Mouse (Mus musculus): ENCODE data around the gene Tnfsf10.
"Not testable (repeated sequence)": the region's sequence is repeated elsewhere in the genome, so short reads cannot be mapped to it uniquely, and the experiment has no call there.

Tnfsf10 gene

DNA sequence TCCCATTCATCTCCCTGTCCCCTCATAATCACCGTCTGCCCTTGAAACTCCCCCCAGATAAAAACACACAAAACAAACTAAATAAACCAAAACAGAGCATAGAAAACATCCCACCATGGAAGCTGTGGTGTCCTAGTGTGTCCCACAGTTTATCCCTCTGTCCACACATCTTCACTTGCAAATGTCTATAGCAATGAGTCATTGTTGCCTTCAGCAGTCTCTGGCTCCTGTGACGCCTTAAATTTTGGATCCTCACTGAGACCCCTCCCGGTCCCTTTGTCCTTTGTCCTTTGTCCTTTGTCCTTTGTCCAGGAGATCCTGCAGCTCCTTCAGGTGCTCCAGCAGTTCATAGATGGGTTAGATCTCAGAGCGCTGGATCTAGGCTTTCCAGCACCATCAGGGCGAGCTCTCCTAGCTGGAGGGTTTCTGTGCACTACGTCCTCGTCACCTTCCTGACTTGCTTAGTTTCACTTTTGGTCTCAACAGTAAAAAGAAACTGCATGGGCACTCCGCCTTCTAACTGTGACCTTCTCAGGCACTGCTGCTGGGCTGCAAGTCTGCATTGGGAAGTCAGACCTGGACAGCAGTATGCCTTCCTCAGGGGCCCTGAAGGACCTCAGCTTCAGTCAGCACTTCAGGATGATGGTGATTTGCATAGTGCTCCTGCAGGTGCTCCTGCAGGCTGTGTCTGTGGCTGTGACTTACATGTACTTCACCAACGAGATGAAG is at the start of gene Tnfsf10:
Tnfsf10 (plus strand) TSS at position 470 of the 729 bp plus-strand sequence.
- in situ Hi-C loops (cut with MboI) = no loop called here

DNA sequence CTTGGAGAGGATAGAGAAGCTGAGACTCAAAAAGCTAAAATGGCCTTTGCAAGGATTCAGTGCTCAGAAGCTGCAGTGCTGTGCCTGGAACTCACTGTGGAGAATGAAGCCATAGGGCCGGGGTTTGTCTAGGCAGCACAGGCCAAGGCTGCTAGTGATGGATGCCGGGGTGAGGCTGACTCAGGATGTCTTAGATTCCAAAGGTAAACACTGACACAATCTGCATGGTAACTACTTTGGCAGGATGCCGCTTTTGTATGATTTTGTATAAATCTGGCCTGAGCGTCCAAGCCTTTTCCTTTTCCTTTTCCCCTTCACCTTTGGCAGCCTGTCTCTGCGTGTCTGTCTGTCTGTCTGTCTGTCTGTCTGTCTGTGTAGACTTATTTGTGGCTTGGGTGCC is 49.5 kb upstream of the Tnfsf10 start:
- in situ Hi-C loops (cut with MboI) = no loop called here

DNA sequence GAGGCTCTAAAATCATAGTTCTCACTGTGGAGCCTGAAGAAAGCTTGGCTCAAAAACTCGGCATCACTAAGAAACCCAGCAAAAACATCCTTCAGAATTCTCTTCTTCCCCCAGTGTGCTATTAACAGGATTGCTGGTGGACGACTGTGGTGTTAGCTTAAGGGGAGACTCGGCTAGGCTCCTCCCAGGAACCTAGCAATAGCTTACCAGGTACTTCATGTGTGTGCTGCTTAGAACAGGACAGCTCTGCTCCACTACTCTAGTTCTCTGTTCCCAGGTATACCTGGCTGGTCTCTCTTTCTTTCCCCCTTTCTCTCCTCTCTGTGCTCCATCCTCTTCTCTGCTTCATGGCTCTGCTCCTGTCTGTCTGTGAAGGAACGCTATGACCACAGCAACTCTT is 48.9 kb upstream of the Tnfsf10 start:
- in situ Hi-C loops (cut with MboI) = no loop called here

DNA sequence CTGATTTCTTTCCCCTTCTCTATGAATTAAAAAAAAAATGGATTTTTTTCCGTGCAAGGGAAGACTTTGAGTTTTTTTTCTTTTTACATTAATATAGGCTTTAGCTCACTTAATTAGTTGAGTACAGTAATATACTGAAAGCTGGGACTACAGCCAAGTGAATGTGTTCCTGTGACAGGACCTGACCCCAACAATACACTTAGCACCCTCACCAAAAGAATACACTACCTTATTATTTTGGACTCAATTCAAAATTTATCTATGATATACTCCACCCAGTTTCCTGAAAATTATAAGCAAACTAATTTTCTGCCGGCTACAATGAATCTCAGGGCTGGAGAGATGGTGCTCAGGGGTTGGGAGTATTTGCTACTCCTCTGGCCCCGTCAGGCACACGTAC is 47.7 kb upstream of the Tnfsf10 start:
- in situ Hi-C loops (cut with MboI) = no loop called here

GRCm38 (mm10) chr3:27270160-27270962 is 46.5 kb upstream of the Tnfsf10 start:
- in situ Hi-C loops (cut with MboI) = no loop called here

- in situ Hi-C loops (cut with MboI) = no loop called here
These were observed 43.7 kb upstream of the Tnfsf10 start for GRCm38 (mm10) chr3:27272926-27273745.

- in situ Hi-C loops (cut with MboI) = not testable (repeated sequence)
These were observed 37.4 kb upstream of the Tnfsf10 start for GRCm38 (mm10) chr3:27279286-27279925.

DNA sequence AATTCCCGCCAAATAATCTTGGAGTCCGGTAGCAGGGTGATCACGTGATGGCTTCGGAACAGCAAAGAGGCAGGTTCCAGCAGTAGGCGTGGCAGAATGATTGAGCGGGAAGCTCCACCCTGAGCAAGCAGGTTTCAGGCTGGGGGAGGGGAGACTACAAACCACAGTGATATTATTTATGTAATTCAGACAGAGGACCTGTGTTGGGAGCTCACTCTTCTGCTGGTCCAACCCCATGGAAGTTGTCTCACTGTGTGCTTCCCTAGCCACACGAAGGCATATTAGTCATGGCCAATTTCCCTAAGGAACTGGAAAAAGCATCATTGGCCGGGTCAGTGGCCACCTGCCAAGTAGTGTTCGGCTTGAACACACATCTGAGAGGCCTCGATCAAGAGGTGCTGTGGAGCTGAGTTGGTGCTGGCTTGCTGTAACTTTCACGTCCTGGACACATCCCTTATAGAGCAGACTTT is 36.5 kb upstream of the Tnfsf10 start:
- in situ Hi-C loops (cut with MboI) = no loop called here

DNA sequence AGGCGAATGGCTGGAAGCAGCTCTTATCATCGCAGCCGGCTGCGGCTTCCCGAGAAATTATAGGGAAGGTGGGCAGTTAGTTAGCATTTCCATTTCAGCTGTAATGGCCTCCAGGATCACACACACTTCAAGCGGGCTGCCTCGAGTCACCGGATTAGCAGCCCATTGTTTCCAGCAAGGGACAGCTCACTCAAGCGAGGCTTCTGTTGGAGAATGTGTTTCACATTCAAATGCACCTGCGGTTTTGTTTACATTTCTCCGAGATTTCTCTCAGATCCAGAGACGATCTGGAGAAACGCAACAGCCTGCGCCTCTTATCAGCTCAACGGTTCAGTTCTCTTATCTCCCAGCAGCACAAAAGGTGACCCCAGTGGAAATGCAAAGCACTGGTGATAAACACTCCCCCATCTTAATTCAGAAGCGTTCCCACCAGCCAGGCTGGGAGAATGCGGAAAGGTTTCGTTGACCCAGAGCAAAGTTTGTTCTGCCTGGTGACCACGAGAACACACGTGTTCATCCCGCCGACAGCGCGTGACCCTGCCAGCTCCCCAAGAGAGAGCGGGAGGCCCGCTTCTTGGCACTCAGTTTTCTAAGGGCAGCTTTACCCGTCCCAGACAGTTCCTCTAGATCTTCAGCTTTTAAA is 33.6 kb upstream of the Tnfsf10 start:
- in situ Hi-C loops (cut with MboI) = no loop called here

DNA sequence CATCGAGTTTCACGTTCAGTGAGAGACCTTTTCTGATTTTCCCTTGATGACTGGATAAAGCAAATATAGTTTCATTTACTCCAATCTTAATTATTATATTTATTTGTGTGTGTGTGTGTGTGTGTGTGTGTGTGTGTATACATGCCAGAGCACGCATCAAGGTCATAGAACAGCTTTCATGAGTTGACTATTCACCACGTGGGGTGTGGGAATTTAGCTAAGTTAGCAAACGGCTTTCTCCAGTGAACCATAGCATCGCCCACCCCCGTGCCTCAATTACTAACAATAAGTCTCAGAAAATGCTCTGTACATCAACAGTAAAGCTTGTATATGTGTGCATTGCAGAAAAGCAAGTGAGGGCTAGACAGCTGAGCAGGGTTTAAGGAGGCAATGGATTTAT is 33.0 kb upstream of the Tnfsf10 start:
- in situ Hi-C loops (cut with MboI) = no loop called here

DNA sequence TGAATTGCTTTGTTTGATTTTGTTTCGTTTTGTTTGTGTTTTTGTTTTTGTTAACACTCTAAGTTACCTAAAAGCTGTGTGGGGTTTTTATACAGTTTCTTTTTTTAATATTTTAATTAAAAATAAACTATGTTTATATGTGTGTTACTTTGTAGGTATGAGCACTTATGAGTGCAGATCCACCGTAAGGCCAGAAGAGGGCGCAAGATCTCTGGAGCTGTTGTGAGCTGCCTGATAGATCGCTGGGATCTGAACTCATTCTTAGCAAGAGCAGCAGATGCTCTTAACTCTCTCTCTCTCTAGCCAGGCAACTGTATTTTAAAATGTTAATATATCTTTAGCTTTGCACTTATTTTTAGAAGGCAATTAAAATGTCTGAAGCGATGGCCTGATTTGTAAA is 32.6 kb upstream of the Tnfsf10 start:
- in situ Hi-C loops (cut with MboI) = no loop called here

DNA sequence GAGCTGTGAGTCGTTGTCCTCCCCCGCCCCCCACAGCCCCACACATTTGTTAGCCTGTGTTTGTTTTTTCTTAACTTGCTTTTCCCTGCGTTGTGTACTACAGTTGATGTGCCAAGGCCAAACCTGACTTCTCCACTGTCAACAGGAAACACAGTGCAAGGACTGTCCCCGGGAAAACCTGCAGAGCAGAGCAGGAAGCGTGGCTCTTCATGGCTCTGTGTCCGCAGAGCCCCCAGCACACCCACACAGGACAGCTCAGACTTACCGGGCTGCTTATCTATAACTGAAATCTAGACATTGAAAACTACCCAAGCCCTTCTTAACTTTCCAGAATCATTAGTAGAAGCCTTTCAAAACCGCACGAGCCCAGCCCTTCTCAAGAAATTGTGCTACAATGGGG is 31.8 kb upstream of the Tnfsf10 start:
- in situ Hi-C loops (cut with MboI) = no loop called here

- in situ Hi-C loops (cut with MboI) = no loop called here
These were observed 28.5 kb upstream of the Tnfsf10 start for GRCm38 (mm10) chr3:27288301-27288700.

DNA sequence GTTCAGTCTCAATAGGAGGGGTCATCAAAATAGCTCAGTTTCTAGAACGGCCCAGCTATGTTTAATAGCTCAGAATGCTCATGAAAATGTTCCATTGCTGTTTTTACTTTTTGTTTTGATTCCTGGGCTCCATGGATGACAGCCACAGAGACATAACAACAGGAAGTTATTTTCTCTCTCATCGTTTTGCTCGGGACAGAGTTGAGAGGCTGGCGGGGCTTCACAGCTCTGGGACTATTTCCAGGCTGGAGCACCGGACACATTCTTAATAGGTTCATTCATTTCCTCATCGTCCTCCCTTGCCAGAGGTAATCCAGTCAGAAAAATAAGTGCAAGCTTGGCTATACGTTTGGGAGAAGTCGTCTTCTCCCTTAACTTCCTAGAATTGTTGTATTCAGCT is 27.9 kb upstream of the Tnfsf10 start:
- in situ Hi-C loops (cut with MboI) = no loop called here

DNA sequence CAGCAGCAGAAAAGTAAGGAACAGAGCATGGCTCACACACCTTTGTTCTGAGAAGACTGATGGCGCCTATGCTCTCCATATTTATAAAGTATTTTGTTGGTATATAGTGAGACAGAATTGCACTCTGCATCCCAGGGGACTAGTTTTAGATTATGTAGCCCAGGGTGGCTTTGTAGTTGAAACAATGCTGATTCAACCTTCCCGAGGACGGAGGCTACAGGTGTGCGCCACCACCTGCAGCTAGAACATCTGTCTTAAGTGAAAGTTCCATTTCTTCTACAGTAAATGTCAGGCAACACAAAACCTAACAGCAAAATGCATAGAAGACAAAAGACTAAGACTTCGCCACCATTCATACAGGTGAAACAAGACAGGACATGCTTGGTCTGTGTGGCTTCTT is 26.5 kb upstream of the Tnfsf10 start:
- in situ Hi-C loops (cut with MboI) = no loop called here

DNA sequence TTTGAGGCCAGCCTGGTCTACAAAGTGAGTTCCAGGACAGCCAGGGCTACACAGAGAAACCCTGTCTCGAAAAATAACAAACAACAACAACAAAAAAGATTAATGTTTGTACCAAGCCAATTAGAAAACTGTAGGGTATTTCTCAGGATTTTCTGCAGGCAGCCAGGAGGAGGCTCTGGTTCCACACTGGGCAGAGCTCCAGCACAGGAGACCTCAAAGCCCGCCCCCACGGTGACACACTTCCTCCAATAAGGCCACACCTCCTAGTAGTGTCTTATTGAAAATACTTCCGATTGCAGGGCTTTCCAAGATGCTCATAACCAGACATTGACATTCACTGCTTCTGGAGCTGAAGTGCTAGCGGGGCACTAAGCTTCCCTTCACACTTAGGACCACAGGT is 25.9 kb upstream of the Tnfsf10 start:
- in situ Hi-C loops (cut with MboI) = not testable (repeated sequence)

- in situ Hi-C loops (cut with MboI) = not testable (repeated sequence)
These were observed 25.4 kb upstream of the Tnfsf10 start for GRCm38 (mm10) chr3:27291411-27291810.

GRCm38 (mm10) chr3:27293645-27294385 is 23.0 kb upstream of the Tnfsf10 start:
- in situ Hi-C loops (cut with MboI) = no loop called here

DNA sequence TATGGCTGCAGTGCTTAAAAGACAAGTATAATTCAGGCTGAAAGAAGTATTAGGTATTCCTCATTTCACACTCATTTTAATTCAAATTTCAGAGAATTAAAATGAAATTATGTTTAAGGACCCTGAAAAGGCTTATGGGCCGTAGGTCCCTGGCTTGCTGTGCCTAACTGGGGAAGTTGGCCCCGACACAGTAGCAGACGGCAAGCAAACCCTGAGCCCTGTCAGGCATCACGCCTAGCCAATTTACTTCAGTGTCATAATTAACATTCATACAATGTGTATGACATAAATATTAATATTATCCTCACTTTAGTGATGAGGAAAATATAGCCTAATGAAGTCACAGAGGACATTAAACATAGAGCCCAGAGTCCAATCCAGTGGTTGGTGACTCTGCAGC is 16.4 kb upstream of the Tnfsf10 start:
- in situ Hi-C loops (cut with MboI) = no loop called here

- in situ Hi-C loops (cut with MboI) = no loop called here
These were observed 14.3 kb upstream of the Tnfsf10 start for GRCm38 (mm10) chr3:27302339-27303022.

Measured in mature B cell (primary cell).